Mouse (Mus musculus): ENCODE measurements around the gene Shank2.

Shank2 gene

GRCm38 (mm10) chr7:144174329-144174728 lies 172.6 kb downstream of the Shank2 start:
- DNase-seq: no peak

- no peak for DNase-seq
Measured at GRCm38 (mm10) chr7:144175025-144175424, 173.3 kb downstream of the Shank2 start.

GRCm38 (mm10) chr7:144175481-144176233 lies 173.9 kb downstream of the Shank2 start:
- DNase-seq: peak; percentile 45

GRCm38 (mm10) chr7:144176234-144176730 lies 174.6 kb downstream of the Shank2 start:
- DNase-seq: no peak

GRCm38 (mm10) chr7:144179436-144179835 lies 177.7 kb downstream of the Shank2 start:
- DNase-seq: no peak

GRCm38 (mm10) chr7:144180885-144181284 lies 179.2 kb downstream of the Shank2 start:
- DNase-seq: peak; percentile 61

GRCm38 (mm10) chr7:144187869-144188430 lies 186.2 kb downstream of the Shank2 start:
- DNase-seq: no peak

GRCm38 (mm10) chr7:144189446-144189845 lies 187.7 kb downstream of the Shank2 start:
- no peak for DNase-seq

GRCm38 (mm10) chr7:144198491-144198890 lies 196.8 kb downstream of the Shank2 start:
- DNase-seq: no peak

- DNase-seq: no peak
Measured at GRCm38 (mm10) chr7:144202017-144202682, 200.4 kb downstream of the Shank2 start.

- DNase-seq: no peak
Measured at GRCm38 (mm10) chr7:144204290-144204689, 202.6 kb downstream of the Shank2 start.

GRCm38 (mm10) chr7:144205161-144205560 lies 203.4 kb downstream of the Shank2 start:
- no peak for DNase-seq

- no peak for DNase-seq
Measured at GRCm38 (mm10) chr7:144205837-144206236, 204.1 kb downstream of the Shank2 start.

GRCm38 (mm10) chr7:144206254-144206653 lies 204.5 kb downstream of the Shank2 start:
- DNase-seq: no peak

- no peak for DNase-seq
Measured at GRCm38 (mm10) chr7:144207100-144207499, 205.4 kb downstream of the Shank2 start.

- DNase-seq: peak; percentile 51
Measured at GRCm38 (mm10) chr7:144207849-144208248, 206.1 kb downstream of the Shank2 start.

GRCm38 (mm10) chr7:144208628-144209027 lies 206.9 kb downstream of the Shank2 start:
- no peak for DNase-seq

GRCm38 (mm10) chr7:144210526-144210925 lies 208.8 kb downstream of the Shank2 start:
- DNase-seq: no peak

- DNase-seq: no peak
Measured at GRCm38 (mm10) chr7:144212694-144213093, 211.0 kb downstream of the Shank2 start.

- peak; percentile 67 for DNase-seq
Measured at GRCm38 (mm10) chr7:144217192-144217591, 215.5 kb downstream of the Shank2 start.

- no peak for DNase-seq
Measured at GRCm38 (mm10) chr7:144228683-144229082, 227.0 kb downstream of the Shank2 start.

GRCm38 (mm10) chr7:144229421-144229820 lies 227.7 kb downstream of the Shank2 start:
- DNase-seq: no peak

- DNase-seq: no peak
Measured at GRCm38 (mm10) chr7:144232132-144232706, 230.5 kb downstream of the Shank2 start.

All from kidney, adult 18-20 months (tissue).